Mouse (Mus musculus) embryonic facial prominence, embryonic 10.5 days (tissue): Measurements from ENCODE around the gene Limk1. TPM values are rescaled to one million over a fixed set of nuclear protein-coding genes. Genes with fewer than 3 reads are reported as not detected.
A peak's percentile ranks its signal among the peaks of the same experiment; 100 is the strongest.

Source experiments
- DNase-seq: peaks from one replicate; pipeline ENCODE4 v3.0.0-alpha.2; 2017; ENCODE audit warnings: low spot score
- H3K27ac ChIP-seq: fragments of 300-500 bp; sonication (generic); replicated peaks from 2 replicates; pipeline ENCODE4 v1.5.1; 2016; ENCODE audit warnings: mild to moderate bottlenecking
- H3K27me3 ChIP-seq: fragments of 300-500 bp; sonication (generic); replicated peaks from 2 replicates; pipeline ENCODE4 v1.6.1; 2016; ENCODE audit warnings: low read depth, mild to moderate bottlenecking; ENCODE audit not compliant: poor library complexity, severe bottlenecking
- H3K36me3 ChIP-seq: fragments of 300-500 bp; sonication (generic); replicated peaks from 2 replicates; pipeline ENCODE4 v1.6.1; 2016; ENCODE audit warnings: mild to moderate bottlenecking, moderate library complexity
- H3K4me1 ChIP-seq: fragments of 300-500 bp; sonication (generic); 2 replicates; pipeline ENCODE4 v1.6.1; 2016
- H3K4me3 ChIP-seq: fragments of 300-500 bp; sonication (generic); 2 replicates; pipeline ENCODE4 v1.5.1; 2016; ENCODE audit warnings: mild to moderate bottlenecking, moderate library complexity
- H3K9me3 ChIP-seq: fragments of 300-500 bp; sonication (generic); 2 replicates; pipeline ENCODE4 v1.6.1; 2016; ENCODE audit warnings: mild to moderate bottlenecking
- WGBS: fragments of 180-500 bp; shearing (Covaris S2); methylation state at CpG from one replicate; pipeline ENCODE4 v1.1.7; 2016; 5-methylcytosine and 5-hydroxymethylcytosine counted together
- polyA plus RNA-seq: library from polyadenylated mRNA; unstranded; fragments of >200 nt; fragmentation: Nextera tagmentation; extraction: Ambion mirVana; gene quantifications from 2 replicates; pipeline ENCODE4 v1.2.1, GENCODE M21; 2016

Limk1 gene
- polyA plus RNA-seq, result 5.7 and 5.9 TPM in 2 replicates

- Histone ChIP-seq H3K9me3 (no peaks in the 10 kb centered on the region), H3K36me3 (peaks cover 32% of the 10 kb centered on the region), H3K27me3 (peaks cover 19% of the 10 kb centered on the region), H3K4me3 (peak within 1 kb of the TSS; percentile 90), H3K27ac (peak within 1 kb of the TSS; percentile 86), H3K4me1 (peaks cover 20% of the 10 kb centered on the region)
- 1% methylated on average over 69 of the region's 69 CpGs for WGBS
- DNase-seq, result no peak
These were observed at the start of gene Limk1 for GRCm38 (mm10) chr5:134688086-134688717. TSS of gene Limk1 (minus strand) at chr5:134688598.

DNA sequence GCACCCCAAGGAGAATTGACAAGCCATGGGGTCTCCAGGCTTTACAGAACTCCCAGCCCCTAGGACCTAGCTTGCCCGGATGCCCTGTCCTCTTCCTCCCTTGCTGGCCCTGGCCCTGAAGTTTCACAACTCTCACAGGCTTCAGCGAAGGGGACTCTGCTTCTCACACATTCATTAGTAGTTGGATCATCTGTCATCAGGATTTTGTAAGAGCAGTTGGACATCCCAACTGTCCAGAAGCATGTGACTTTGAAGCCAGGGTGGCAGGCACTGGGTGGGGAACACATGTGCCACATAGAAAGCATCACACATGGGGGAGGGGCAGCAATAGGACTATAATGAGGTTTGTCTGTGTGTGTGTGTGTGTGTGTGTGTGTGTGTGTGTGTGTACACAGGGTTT is 46.5 kb upstream of the Limk1 start:
- WGBS, result 83% methylated on average over 2 of the region's 2 CpGs
- Histone ChIP-seq H3K4me1 (peaks cover 10% of the 10 kb centered on the region), H3K9me3 (no peaks in the 10 kb centered on the region), H3K4me3 (no peak overlapping the region), H3K27ac (no peak overlapping the region), H3K27me3 (no peaks in the 10 kb centered on the region), H3K36me3 (no peaks in the 10 kb centered on the region)
- DNase-seq, result no peak

GRCm38 (mm10) chr5:134734072-134734471 is 45.7 kb upstream of the Limk1 start:
- Histone ChIP-seq H3K4me3 (no peak overlapping the region), H3K9me3 (no peaks in the 10 kb centered on the region), H3K27ac (no peak overlapping the region), H3K27me3 (no peaks in the 10 kb centered on the region), H3K4me1 (peaks cover 12% of the 10 kb centered on the region), H3K36me3 (no peaks in the 10 kb centered on the region)
- WGBS, result 83% methylated on average over 5 of the region's 5 CpGs
- no peak for DNase-seq

- Histone ChIP-seq H3K4me3 (no peak overlapping the region), H3K27me3 (no peaks in the 10 kb centered on the region), H3K36me3 (no peaks in the 10 kb centered on the region), H3K27ac (no peak overlapping the region), H3K4me1 (peaks cover 20% of the 10 kb centered on the region), H3K9me3 (no peaks in the 10 kb centered on the region)
- 63% methylated on average over 4 of the region's 4 CpGs for WGBS
- DNase-seq, result no peak
These were observed 44.8 kb upstream of the Limk1 start for GRCm38 (mm10) chr5:134733241-134733640.

- WGBS, result 94% methylated on average over 12 of the region's 12 CpGs
- no peak overlapping the region for H3K4me3 ChIP-seq
These were observed 40.7 kb upstream of the Limk1 start for GRCm38 (mm10) chr5:134729124-134729523.

DNA sequence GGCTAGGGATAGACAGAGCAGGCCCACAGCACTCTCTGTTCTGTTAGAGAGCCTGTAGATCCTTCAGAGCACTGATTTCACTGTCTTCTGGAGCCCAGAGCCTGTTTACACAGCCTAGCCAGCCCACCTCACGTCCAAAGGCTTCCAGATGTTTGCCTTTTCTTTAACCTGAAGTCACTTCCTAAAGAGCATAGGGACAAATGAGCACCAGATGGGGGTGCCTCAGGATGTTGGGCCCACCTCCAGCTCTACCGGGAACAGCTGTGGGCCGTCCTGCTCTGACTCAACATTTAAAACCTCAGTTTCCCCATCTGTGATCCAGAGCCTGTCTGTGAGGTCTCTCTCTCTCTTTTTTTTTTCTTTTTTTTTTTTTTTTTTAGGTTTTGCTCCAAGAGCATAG is 40.1 kb upstream of the Limk1 start:
- Histone ChIP-seq H3K27ac (peak overlapping the region; percentile 25; the same call in 1 of the 2 replicates), H3K27me3 (no peaks in the 10 kb centered on the region), H3K4me3 (no peak overlapping the region), H3K9me3 (no peaks in the 10 kb centered on the region), H3K36me3 (no peaks in the 10 kb centered on the region), H3K4me1 (peaks cover 25% of the 10 kb centered on the region)
- 42% methylated on average over 3 of the region's 3 CpGs for WGBS
- DNase-seq, result peak; percentile 68

More at GRCm38 (mm10) chr5:134729124-134729523, 40.7 kb upstream of the Limk1 start:
- H3K27ac ChIP-seq, result no peak overlapping the region; the same call in 1 of the 2 replicates
- no peaks in the 10 kb centered on the region for H3K9me3 ChIP-seq
- H3K36me3 ChIP-seq, result no peaks in the 10 kb centered on the region
- DNase-seq, result no peak
- H3K27me3 ChIP-seq, result no peaks in the 10 kb centered on the region
- peaks cover 27% of the 10 kb centered on the region for H3K4me1 ChIP-seq

GRCm38 (mm10) chr5:134727001-134727639 is 38.7 kb upstream of the Limk1 start:
- DNase-seq, result no peak
- H3K27ac ChIP-seq, result no peak overlapping the region
- 84% methylated on average over 8 of the region's 8 CpGs for WGBS
- H3K9me3 ChIP-seq, result no peaks in the 10 kb centered on the region
- H3K4me3 ChIP-seq, result no peak overlapping the region
- peaks cover 25% of the 10 kb centered on the region for H3K4me1 ChIP-seq
- no peaks in the 10 kb centered on the region for H3K36me3 ChIP-seq
- H3K27me3 ChIP-seq, result no peaks in the 10 kb centered on the region

DNA sequence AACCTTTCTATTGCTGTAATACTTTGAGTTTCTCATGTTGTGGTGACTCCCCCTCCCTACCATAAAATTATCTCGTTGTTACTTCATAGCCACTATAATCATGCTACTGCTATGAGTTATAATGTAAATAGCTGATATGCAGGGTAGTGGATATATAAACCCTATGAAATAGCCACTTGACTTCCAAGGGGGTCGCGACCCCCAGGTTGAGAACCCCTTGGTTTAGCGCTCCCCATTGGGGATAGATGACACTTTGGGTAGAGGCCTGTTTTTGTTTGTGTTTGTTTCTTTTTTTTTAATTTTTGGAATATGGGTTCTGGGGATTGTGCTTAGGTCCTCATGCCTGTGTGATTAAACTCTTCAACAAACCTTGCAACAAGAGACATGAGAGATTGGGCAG is 36.9 kb upstream of the Limk1 start:
- H3K4me1 ChIP-seq, result peaks cover 21% of the 10 kb centered on the region
- H3K27ac ChIP-seq, result no peak overlapping the region
- H3K27me3 ChIP-seq, result no peaks in the 10 kb centered on the region; the same call in 1 of the 2 replicates
- H3K4me3 ChIP-seq, result no peak overlapping the region
- no peak for DNase-seq
- H3K36me3 ChIP-seq, result no peaks in the 10 kb centered on the region
- H3K9me3 ChIP-seq, result no peaks in the 10 kb centered on the region
- WGBS, result 68% methylated on average over 4 of the region's 4 CpGs

DNA sequence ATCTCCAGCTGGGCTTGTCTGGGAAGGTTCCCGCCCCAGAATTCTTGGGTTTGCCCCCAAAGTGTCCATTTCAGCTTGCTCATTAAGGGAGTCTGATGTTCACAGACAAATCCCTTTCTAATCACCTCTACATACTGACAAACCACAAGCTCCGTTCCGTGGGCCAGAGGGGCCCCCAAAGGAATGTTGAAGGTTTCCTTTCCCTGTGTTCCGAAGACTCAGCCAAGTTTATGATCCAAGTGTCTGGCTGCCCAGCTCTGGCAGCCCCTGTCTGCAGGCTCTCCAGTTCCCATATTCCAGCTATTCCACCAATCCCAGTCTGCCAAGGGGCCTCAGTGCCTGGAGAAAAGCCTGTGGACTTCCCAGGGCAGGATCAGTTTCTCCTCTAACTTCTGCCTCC is 31.7 kb upstream of the Limk1 start:
- no peak for DNase-seq
- Histone ChIP-seq H3K27ac (no peak overlapping the region), H3K36me3 (no peaks in the 10 kb centered on the region), H3K27me3 (peaks cover 2% of the 10 kb centered on the region; the same call in 1 of the 2 replicates), H3K4me1 (no peaks in the 10 kb centered on the region), H3K9me3 (no peaks in the 10 kb centered on the region), H3K4me3 (no peak overlapping the region)
- WGBS, result 72% methylated on average over 4 of the region's 4 CpGs

DNA sequence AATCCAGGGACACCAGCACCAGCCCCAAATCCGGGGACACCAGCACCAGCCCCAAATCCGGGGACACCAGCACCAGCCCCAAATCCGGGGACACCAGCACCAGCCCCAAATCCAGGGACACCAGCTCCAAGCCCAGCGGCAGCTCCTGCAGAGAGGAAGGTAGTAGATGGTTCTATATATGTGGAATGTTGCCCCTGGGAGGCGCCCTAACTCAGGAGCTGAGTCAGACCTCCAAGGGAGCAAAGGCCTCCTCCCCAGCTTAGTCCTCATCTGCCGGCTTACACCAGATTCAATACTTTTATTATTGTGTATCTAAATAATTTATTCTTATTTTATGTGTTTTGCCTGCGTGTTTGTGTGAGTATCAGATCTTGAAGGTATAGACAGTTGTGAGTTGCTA is 22.7 kb upstream of the Limk1 start:
- Histone ChIP-seq H3K4me3 (no peak overlapping the region), H3K27me3 (0 out of 2 replicates have a peak, but pooled peaks cover 4% of the 10 kb centered on the region), H3K36me3 (no peaks in the 10 kb centered on the region), H3K27ac (no peak overlapping the region), H3K4me1 (peaks cover 7% of the 10 kb centered on the region), H3K9me3 (no peaks in the 10 kb centered on the region)
- WGBS, result 65% methylated on average over 7 of the region's 7 CpGs
- no peak for DNase-seq

- 68% methylated on average over 6 of the region's 6 CpGs for WGBS
- H3K9me3 ChIP-seq, result no peaks in the 10 kb centered on the region
- peaks cover 7% of the 10 kb centered on the region for H3K4me1 ChIP-seq
- H3K27ac ChIP-seq, result 0 out of 2 replicates have a peak overlapping the region, but pooled peaks have one; percentile 2
- H3K36me3 ChIP-seq, result no peaks in the 10 kb centered on the region
- DNase-seq, result no peak
- no peak overlapping the region for H3K4me3 ChIP-seq
- H3K27me3 ChIP-seq, result no peaks in the 10 kb centered on the region; the same call in 1 of the 2 replicates
These were observed 20.9 kb upstream of the Limk1 start for GRCm38 (mm10) chr5:134709275-134709674.

DNA sequence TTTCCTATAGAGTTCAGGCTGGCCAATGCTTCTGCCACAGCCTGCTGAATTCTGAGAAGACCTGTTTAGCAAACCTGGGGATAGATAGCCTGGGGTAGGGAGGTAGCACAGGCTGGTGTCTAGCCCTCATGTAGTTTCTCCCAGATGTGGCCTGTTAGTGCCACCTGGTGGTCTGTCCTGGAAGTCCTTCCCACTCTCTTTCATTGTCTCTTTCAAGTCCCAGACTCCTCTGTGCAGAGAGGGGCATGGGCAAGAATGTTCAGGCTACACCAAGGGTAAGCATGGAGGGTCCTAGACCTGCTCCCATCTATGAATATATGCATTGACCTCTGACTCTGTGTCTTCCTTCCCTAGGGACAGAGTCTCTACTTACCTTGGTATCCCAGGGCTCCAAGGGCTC is 15.8 kb upstream of the Limk1 start:
- Histone ChIP-seq H3K36me3 (no peaks in the 10 kb centered on the region), H3K27ac (no peak overlapping the region), H3K4me3 (no peak overlapping the region), H3K27me3 (no peaks in the 10 kb centered on the region; the same call in 1 of the 2 replicates), H3K9me3 (no peaks in the 10 kb centered on the region), H3K4me1 (peaks cover 2% of the 10 kb centered on the region)
- peak; percentile 84 for DNase-seq

DNA sequence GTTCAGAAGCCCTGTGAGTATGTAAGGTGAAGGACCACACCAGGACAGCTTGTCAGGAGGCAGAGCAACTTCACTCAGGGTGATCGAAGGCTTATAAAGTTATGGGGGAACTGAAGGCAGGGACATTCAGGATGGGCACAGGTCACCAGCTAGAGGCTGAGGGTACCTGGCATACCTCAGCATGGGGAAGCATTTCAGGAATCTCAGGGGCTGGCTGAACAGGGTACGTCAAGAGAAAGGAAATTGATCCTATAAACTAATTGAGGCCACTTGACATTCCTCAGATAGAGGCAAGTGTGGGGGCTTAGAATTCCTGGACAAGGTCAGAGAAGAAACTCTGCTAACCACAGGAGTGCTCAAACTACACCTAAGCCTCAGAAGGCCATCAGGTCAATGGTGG is 7.1 kb upstream of the Limk1 start:
- no peak overlapping the region for H3K4me3 ChIP-seq
- peaks cover 9% of the 10 kb centered on the region; the same call in 1 of the 2 replicates for H3K4me1 ChIP-seq
- no peak overlapping the region for H3K27ac ChIP-seq
- no peak for DNase-seq
- 63% methylated on average over 2 of the region's 2 CpGs for WGBS
- no peaks in the 10 kb centered on the region for H3K36me3 ChIP-seq
- no peaks in the 10 kb centered on the region for H3K27me3 ChIP-seq
- no peaks in the 10 kb centered on the region for H3K9me3 ChIP-seq
